Mouse (Mus musculus) embryo, embryonic 10 days (tissue): Measurements from ENCODE around the gene Slc51b.

Experiments
- DNase-seq: peaks from one replicate; pipeline ENCODE4 v3.0.0-alpha.2; 2015; ENCODE audit warnings: low spot score

Slc51b gene

DNA sequence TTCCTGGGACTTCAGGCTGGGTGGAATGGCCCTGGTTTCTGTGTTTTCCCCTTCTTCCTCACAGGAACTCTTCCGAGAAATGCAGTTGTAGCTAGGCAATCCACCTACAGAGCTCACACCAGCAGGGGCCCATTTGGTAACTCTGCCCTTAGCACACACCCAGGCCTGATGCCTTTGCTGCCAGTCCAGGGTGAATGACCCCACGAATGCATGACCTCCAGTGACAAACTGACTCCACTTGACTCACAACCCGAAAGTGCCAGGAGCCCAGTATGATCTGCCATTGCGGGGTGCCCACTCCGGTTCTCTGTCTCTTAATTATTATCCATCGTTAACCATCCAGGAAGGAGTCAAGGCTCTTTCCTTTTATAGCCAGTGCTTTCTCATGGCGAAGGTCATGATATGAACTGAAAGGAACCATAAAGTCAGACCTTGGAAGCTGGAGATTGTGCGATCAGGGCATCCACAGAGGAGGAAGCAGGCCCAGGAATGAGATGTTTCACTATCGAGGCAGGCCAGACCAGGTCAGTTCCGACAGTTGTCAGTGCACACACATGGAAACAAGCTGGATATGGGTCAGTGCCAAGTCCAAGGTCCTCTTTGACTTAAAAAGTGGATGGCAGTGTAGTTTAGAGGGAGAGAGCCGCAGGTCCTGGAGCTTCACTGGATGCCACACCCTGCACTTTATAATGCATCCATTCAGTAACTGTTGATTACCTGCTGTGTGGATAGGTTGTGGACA is at the start of gene Slc51b:
TSS of gene Slc51b (minus strand) at position 196 of the 742 bp plus-strand sequence.
- no peak for DNase-seq

DNA sequence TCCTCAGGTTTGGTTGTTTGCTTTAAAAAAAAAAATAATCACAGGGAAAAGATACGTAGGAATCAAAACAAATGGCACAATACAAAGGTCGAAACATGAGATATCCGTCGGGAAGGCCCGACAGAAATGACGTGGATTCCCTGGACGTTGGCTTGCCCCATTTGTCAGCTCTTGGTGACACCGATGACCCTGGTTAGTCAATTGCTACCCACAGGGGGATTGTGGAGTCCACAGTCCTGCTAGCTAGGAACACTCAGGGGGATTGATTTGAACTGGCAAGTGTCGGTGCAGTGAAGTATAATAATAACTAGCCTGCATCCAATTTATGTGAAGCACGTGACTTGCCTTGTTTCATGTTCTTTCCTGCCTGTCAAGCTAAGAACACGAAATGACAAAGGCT is 44.9 kb upstream of the Slc51b start:
- peak; percentile 21 for DNase-seq

DNA sequence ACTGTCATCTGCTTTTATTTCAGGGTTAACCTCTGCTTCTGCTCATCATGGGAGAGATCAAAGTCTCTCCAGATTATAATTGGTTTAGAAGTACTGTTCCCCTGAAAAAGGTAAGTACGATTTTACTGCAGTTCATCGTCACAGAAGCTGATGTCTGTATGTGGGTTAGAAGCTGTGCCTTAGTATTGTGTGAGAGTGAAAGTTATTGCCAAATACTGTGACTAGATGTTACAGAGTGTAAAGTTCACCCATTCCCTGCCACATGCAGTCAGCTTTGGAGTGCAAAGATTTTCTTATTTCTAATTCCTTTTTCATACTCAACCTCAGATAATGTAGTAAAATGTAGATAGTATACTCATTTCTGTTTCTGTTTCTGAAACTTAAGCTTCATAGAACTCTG is 42.5 kb upstream of the Slc51b start:
- no peak for DNase-seq

DNA sequence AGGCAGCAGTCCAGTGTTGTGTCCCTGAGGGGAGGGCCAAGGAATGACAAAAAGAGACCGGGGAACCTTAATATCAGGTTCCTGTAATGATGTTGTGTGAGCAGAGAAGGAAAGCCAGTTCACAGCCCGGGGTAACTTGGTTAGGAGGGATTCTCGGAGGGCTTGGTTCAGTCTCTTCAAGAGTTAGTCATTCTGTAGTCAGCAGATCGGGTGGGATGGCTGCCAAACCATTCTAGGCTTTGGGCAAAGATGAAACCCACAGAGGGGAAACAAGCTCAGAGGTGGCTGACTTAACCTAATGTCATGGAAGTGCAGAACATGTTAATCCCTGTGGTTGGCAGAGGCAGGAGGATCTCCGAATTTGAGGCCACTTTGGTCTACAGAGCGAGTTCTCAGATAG is 41.4 kb upstream of the Slc51b start:
- DNase-seq: no peak

DNA sequence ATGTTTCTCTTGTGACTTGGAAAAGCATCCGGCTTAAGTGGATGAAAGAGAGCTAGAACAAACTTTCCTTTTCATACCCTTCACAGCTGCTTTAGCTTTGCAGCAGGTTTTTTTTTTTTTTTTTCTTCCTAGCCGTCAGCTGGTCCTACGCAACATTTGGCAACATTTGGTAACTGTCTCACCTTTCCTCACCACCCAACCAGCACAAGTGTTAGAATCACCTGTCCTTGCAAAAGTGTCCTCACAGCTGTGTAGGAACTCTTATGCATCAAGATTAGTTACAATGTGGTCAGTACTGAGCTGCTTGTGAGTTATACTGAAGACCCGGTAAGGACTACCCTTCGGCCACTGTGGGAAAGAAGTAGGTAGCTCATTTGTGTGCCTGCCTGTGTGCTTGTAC is 39.8 kb upstream of the Slc51b start:
- no peak for DNase-seq

DNA sequence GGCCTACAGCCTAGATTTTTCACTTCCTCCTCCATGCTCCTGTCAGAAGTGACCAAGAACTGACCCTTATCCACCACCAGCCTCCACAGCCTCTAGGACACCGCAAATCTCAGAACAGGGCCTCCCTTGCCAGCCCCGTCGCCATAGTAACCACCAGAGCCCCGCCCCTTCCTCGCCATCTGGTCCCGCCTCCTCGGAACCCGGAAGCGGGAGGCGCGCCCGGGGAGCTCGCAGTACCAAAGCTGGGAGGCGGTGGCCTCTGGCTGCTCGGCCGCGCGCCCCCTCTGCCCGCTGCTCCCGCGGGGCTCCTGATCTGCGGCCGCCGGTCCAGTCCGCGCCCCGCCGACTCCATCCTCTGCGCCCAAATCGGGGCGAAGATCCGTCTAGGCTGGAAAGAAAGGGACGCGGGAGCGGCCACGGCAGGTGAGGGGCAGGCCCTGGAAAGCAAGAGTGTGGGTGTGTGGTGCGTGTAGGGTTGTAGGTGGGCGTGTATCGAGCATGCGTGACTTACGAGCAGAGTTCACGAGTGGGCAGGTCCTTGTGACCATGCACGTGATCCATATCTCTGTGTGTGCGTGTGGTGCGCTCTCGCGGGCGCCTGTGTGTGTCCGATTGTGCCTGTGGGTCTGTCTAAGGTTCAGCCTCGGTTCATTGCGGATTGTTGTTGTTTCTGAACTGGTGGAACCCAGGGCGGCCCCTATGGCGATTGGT is 38.1 kb upstream of the Slc51b start, which contains the start of gene Spg21:
TSS of gene Spg21 (plus strand) at position 216 of the 711 bp plus-strand sequence.
- DNase-seq: peak; percentile 97

DNA sequence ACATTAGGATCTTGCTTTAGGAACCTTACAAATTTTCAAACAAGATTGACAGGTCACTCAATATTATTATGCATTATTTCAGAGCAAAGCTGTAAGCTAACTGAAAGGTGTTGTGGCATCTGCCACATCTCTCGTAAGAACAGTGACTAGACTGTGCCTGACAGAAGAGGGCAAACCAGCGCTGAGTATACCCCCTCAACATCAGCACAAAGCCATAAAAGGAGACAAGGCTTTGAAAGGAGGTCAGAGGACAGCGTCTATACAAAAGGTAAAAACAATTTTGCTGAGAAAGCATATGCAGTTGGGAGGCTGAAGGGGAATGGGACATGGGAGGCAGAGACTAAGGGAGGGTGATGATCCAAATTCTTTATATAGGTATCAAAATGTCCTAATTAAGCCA is 37.4 kb upstream of the Slc51b start:
- no peak for DNase-seq

DNA sequence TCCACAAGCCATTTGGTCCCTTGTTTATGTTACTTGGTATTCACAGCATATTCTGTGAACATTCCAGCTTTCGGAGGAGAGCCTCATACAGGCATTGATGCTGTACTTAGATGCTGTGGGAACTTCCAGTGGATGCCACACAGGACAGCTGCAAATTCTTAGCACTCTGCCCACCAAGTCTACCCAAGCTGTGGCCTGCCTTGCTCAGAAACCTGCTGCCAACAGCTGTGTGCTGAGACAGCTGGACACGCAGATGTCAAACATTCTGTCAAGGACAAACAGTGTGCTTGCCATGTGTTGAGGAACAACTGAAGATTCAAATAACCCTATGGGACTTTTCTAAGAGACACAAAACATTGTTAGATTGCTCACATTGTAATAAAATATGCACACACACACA is 36.2 kb upstream of the Slc51b start:
- DNase-seq: no peak

DNA sequence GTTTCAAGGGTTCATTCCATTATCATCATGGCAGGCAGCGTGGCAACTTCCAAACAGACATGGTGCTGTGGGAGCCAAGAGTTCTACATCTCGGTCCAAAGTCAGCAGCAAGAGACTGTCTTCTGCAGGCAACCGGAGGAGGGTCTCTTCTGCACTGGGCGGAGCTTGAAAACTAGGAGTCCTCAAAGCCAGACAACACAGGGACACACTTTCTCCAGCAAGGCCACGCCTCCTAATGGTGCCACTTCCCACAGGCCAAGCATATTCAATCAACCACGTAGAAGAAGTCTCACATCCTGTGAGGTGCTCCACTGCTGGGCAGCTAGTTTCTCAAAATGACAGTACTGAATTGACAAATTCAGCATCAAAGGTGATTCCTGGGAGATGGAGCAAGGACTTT is 25.2 kb upstream of the Slc51b start:
- no peak for DNase-seq

DNA sequence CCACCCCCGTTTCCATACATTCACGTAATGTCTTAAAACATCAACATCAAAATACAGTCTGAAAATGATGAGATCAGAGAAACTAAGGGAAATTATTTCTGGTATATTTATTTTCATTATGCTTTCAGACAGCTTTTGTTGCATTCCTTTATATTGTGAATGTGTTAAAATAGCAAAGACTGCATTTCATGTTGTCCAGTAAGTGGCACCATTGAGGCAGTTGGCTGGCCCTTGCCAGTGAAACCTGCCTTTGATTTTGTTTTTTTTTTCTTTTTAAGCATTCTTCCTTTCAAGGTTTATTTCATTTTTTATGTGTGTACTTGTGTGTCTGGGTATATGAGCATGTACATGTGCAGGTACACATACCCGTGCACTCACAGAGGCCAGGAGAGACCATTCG is 21.9 kb upstream of the Slc51b start:
- DNase-seq: no peak

DNA sequence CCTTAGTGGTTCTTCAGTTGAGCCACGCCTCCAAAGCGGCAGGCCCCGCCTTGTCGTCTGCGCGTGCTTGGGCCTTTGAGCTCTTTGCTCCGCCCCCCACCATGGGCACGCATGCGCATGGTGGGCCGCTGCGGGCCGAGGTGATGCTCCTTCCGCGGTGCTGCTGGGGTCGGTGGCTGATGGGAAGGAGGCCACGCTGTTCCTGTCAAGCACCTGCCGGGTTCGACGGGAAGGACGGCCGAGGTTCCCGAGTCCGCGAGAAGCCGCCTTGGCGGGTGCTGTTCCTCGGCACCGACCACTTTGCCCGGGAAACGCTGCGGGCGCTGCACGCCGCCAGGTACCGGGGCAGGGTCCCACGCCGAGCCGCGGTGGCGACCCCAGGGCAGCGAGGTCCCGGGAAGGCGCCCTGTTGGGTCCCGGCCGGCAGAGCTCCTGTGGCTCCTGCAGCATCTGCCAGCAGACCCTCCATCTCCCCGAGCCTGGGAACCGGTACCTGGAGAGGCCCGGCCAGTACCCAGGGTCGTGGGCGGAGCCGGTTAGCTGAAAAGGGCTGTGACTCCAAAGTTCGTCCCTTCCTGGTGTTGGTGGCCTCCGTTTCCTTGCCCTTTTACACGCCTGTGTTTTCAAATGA is 13.0 kb upstream of the Slc51b start, which contains the start of gene Mtfmt:
TSS of gene Mtfmt (plus strand) at position 112 of the 631 bp plus-strand sequence.
- DNase-seq: peak; percentile 99

DNA sequence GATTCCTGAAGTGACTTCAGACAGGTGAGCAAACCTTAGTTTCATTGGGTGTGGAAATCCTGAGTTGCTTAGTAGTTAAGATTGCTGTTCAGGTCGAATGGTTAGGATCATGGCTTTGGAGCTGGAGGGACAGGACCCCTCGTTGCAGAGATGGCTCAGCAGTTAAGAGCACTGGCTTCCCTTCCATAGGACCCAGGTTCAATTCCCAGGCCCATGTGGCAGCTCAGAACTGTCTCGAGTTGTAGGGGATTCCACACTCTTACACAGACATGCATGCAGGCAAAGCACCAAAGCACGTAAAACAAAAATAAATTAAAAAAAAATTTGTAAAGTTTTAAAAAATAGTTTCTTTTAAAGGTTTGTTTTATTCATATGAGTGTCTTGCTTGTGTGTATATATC is 12.5 kb upstream of the Slc51b start:
- DNase-seq: no peak

DNA sequence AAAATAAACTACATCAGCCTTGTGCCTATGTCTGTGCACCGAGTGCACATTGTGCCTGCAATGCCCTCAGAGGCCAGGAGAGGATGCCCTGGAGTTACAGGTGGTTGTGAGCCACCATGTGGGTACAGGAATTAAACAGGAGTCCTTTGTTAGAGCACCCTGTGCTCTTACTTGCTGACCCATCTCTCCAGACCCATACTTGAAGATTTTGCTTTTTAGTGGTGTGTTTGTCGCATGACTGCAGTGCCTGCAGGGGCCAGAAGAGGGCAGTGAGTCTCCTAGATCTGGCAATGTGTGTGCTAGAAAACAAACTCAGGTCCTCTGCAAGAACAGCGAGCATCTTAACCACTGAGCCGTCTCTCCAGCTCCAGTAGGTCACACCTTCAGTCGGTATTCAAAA is 11.4 kb upstream of the Slc51b start:
- DNase-seq: peak; percentile 73

DNA sequence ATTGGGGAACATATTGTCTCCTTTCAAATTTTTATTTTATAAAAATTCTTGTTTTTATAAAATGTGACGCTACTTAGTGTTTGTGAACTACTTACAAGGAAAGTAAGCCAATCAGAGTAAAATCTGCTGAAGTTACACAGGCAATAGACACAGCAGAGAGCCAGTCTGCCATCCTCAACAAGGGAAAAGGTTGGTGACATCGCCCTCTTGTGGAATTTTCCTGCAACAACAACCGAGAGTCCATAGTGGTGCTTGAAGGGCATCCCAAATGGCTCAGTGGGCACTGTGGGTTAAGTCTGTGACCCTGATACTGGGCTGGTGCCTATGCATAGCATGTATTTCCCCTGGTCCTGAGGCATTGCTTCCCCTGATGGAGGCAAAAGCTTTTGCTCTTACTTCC is 9.5 kb upstream of the Slc51b start:
- DNase-seq: peak; percentile 88

DNA sequence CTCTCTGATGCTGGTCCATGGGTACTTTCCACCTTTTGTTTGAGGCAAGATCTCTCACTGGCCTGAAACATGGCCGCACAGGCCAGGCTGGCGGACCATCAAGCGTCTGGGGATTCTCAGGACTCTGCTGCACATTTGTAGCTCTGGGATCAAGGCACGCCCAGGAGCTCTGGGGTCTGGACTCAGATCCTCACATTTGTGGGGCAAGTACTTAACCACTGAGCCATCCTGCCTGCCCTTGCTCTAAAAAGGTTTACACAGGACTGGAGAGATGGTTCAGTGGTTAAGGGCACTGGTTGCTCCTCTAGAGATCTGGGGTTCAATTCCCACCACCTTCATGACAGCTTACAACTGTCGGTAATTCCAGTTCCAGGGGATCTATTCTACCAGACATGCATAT is 8.2 kb upstream of the Slc51b start:
- no peak for DNase-seq

DNA sequence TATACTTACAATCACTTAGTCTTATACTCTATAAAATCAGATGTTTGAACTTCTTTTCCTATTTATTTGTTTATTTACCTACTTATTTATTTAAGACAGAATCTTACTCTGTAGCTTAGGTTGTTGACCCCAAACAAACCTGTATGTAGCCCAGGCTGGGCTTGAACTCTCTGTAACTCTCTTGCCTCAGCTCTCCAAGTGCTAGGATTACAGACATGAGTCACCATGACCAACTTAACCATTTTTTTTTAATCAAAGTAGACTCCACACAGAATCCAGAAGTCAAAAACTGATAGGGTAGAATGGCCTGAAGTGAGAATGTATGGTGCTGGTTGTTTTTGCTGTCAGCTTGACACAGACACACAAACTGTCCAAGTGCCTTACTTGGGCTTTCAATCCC is 7.6 kb upstream of the Slc51b start:
- no peak for DNase-seq

DNA sequence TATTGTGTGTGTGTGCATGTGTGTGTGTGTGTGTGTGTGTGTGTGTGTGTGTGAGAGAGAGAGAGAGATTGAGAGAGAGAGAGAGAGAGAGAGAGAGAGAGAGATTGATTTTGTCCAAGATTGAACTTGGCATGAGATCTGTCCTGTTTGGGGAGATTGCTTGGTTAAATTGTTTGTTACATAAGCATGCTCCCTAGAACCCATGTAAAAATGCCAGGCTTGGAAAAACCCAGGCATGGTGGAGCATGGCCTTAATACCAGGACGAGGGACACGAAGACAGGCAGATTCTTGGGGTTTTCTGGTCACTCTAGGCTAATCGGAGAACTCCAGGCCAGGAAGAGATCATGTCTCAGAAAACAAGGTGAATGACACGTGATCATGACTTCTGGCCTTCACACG is 5.2 kb upstream of the Slc51b start:
- no peak for DNase-seq

DNA sequence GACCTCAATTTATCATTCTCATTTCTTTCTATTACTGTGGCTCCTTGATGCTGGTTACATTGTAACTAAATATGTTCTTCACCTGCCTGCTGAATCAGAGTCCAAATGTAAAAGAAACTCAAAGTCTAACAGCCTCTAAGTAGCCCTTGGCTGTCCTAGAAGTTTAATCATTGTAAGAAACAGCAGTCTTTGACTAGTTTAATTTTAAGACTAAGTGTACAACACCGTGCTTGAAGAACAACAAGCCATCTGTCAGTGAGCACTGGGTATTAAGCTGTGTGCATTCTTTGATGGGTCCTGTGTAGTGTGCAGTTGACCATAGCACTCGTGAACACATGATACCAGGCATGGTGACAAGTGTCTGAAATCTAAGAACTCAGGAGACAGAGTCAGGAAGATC is 4.8 kb upstream of the Slc51b start:
- DNase-seq: no peak

DNA sequence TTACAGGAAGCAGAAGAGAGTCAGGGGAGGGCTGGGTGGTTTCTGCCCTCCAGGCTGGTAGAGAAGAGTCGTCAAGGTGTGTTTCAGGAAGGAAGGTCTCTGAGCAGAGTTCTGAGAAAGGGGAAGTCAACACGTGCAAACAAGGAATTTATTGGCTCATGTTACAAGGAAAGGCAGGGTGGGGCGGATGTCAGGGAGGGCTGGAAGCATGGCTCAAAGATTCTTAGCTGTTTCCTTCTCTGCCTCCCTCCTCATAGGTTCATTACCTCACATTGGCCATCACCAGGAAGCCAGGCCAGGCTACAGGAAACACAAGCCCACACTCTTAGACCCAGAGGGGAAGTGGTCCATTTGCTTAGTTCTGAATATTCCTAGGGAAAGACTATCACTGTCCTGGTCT is 1.6 kb upstream of the Slc51b start:
- DNase-seq: no peak

DNA sequence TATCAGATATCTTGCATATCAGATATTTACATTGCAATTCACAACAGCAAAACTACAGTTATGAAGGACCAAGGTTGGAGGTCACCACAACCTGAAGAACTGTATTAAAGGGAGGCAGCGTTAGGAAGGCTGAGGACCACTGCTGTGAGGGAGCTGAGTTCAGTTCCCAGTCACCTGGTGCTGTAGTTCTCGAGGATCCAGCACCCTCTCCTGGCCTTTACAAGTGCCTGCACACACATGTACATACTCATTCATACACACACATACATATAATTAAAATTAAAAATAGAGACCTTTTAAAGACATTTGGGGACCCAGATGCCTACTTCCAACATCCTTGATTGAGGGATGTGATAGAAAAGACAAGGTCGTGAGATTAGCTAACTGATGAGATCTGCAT is 3.1 kb downstream of the Slc51b start:
- no peak for DNase-seq

DNA sequence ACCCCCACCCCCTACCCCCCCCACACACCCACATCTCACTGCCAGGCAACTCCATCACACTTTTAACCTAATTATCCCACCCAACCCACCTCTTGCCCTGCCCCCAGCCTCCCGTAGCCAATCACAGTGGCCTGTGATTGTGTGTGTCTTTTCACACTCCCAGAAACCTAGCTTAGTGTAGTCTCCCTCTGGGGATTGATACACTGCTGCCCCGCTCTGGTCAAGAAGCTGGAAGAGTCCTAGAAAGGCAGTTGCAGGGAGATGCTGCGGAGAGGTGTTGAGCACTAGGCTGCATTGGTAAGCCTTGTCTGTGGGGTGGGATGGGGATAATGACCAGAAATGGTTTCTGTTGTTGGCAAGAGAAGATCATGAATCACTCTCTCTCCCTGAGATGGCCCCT is 5.0 kb downstream of the Slc51b start:
- DNase-seq: no peak

DNA sequence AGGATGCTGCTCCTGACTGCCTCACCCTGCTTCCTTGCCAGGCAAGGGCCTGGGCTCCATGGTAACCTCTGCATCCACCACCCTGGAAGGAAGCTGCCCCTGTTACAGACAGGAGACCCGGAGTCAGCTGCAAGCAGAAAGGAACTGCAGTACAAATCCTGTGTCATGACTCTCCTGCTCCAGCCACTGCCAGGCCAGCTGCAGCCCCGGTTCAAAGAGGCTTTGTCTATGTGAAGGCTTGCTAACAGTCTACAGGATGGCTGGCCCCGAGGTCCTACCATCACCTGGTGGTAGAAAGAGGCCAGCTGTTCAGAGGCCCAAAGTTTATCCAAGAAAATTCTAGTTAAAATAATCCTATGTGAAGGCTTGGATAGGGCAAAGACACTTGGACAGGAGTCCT is 11.4 kb downstream of the Slc51b start:
- no peak for DNase-seq

DNA sequence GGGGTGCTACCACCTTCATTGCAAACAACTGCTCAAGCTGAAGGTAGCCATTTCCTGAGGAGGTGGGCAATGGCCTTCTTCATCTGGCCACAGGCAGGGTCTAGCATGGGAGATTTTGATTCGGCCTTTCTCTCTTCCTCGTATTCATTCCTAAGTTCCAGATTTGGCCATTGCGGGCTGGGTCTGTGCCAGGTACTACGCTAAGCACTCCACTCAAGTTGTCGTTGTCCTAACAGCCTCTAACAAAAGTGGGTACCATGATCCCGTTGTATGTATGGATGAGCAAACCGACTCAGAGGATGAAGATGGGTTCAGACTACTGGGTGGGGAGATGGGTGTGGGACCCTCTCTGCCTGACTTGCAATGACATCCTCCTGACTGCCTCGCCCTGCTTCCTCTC is 12.4 kb downstream of the Slc51b start:
- no peak for DNase-seq
